Mouse (Mus musculus): ENCODE measurements around the gene Ccdc157.

DNA sequence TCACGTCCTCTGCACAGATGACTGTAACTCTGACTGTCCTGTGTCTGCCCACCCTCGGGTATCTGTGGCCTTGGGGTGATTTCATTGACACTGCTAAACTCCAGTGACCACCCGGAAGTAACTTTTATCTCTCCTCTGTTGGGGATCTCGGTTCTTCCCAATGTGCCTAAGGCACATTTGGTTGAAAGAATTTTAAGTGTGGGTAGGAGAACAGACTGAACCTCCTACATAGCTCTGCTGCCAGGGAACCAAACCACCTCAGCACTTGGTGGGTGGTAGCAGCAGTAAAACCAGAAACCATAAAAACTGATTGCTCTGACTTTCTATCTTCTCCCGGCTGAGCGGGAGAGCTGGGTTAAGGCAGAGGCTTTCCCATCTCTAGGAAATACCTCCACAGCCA, 54.6 kb downstream of the Ccdc157 start:
- TF ChIP-seq POLR2AphosphoS5 (IDR thresholded peaks at IDR 0.05; ENCODE audit: insufficient replicate concordance, low read depth, low read length) (no peak), CTCF (IDR thresholded peaks at IDR 0.05; ENCODE audit: low read depth, low read length) (no peak), GATA1 (IDR thresholded peaks at IDR 0.05; ENCODE audit: borderline replicate concordance, low read length) (no peak), GATA2 (IDR thresholded peaks at IDR 0.05; ENCODE audit: borderline replicate concordance, low read depth, low read length) (no peak), TAL1 (conservative IDR thresholded peaks at IDR 0.05; ENCODE audit: low read depth, low read length) (no peak)
